In genomic region chr8:101786876-101787275, GRCm38 (mm10) we compare ENCODE assay signal across 17 mouse cellular contexts.
DNase-seq lines count a peak whose midpoint lies in the region; ATAC-seq lines count a peak whose summit lies in the region.
"Had no signal": no experiment of that assay in that cellular context is flagged by ENCODE, and none has a peak within 500 bp of the region (broad histone marks: within the 10 kb centered on the region; RNA-seq: fewer than 3 reads in every experiment).

No protein-coding gene starts in this region.

- 0 out of 2 replicates have a peak, but pooled peaks have one; percentile 38 for ATAC-seq in hindbrain, embryonic 12.5 days (ENCODE audit: low FRiP score)
- ATAC-seq in hindbrain, embryonic 11.5 days (ENCODE audit: low FRiP score), result no peak
- ATAC-seq in midbrain, embryonic 14.5 days (ENCODE audit: low FRiP score, low TSS enrichment), result no peak
- ATAC-seq in midbrain, embryonic 13.5 days, result no peak
- ATAC-seq: forebrain, embryonic 13.5 days; forebrain, postnatal 0 days had no signal

- no peak for DNase-seq in hindbrain, embryonic 11.5 days (ENCODE audit: low spot score)
- DNase-seq in midbrain, embryonic 14.5 days, result peak; percentile 14
- DNase-seq in urinary bladder, postnatal 10 days (ENCODE audit: low spot score), result no peak
- DNase-seq: adrenal gland, adult 2 months; adrenal gland, postnatal 10 days; adrenal gland, postnatal 25 days; cerebellum, adult 11-12 months; cerebellum, adult 2 months; cerebellum, adult 9-10 months; cerebellum, postnatal 10 days; cerebellum, postnatal 25 days; forebrain, postnatal 0 days had no signal

- no peaks in the 10 kb centered on the region for H3K4me1 ChIP-seq in hindbrain, embryonic 12.5 days
- H3K4me1 ChIP-seq in hindbrain, embryonic 11.5 days (replicated peaks; ENCODE audit: control insufficient read depth, insufficient read depth, low read length), result no peaks in the 10 kb centered on the region
- H3K4me1 ChIP-seq in midbrain, embryonic 14.5 days (ENCODE audit: control insufficient read depth, insufficient read depth, low read length), result no peaks in the 10 kb centered on the region
- no peaks in the 10 kb centered on the region for H3K4me1 ChIP-seq in midbrain, embryonic 13.5 days (replicated peaks)
- H3K4me1 ChIP-seq: embryonic facial prominence, embryonic 10.5 days; embryonic facial prominence, embryonic 12.5 days; forebrain, embryonic 13.5 days had no signal

- no peak overlapping the region for H3K4me3 ChIP-seq in hindbrain, embryonic 12.5 days
- no peak overlapping the region for H3K4me3 ChIP-seq in hindbrain, embryonic 11.5 days (ENCODE audit: low read depth, low read length)
- H3K4me3 ChIP-seq in midbrain, embryonic 14.5 days (replicated peaks; ENCODE audit: low read depth, low read length), result no peak overlapping the region
- H3K4me3 ChIP-seq in midbrain, embryonic 13.5 days (replicated peaks), result no peak overlapping the region
- H3K4me3 ChIP-seq: embryonic facial prominence, embryonic 10.5 days; embryonic facial prominence, embryonic 12.5 days; forebrain, embryonic 13.5 days had no signal

- no peak overlapping the region for H3K9ac ChIP-seq in hindbrain, embryonic 12.5 days
- no peak overlapping the region for H3K9ac ChIP-seq in hindbrain, embryonic 11.5 days (ENCODE audit: low read depth, low read length)
- no peak overlapping the region for H3K9ac ChIP-seq in midbrain, embryonic 14.5 days (replicated peaks; ENCODE audit: low read length)
- H3K9ac ChIP-seq in midbrain, embryonic 13.5 days (replicated peaks), result no peak overlapping the region
- H3K9ac ChIP-seq: embryonic facial prominence, embryonic 12.5 days; forebrain, embryonic 13.5 days; forebrain, postnatal 0 days had no signal

- no peaks in the 10 kb centered on the region for H3K27me3 ChIP-seq in hindbrain, embryonic 12.5 days
- no peaks in the 10 kb centered on the region for H3K27me3 ChIP-seq in hindbrain, embryonic 11.5 days (ENCODE audit: control insufficient read depth, insufficient read depth, low read length)
- no peaks in the 10 kb centered on the region for H3K27me3 ChIP-seq in midbrain, embryonic 14.5 days (ENCODE audit: control insufficient read depth, insufficient read depth, low read length)
- no peaks in the 10 kb centered on the region for H3K27me3 ChIP-seq in midbrain, embryonic 13.5 days
- H3K27me3 ChIP-seq: embryonic facial prominence, embryonic 12.5 days; forebrain, embryonic 13.5 days had no signal

- H3K27ac ChIP-seq in hindbrain, embryonic 12.5 days, result no peak overlapping the region
- no peak overlapping the region for H3K27ac ChIP-seq in hindbrain, embryonic 11.5 days (ENCODE audit: low read depth, low read length)
- H3K27ac ChIP-seq in midbrain, embryonic 14.5 days (replicated peaks; ENCODE audit: low read depth, low read length), result no peak overlapping the region
- H3K27ac ChIP-seq in midbrain, embryonic 13.5 days, result no peak overlapping the region
- H3K27ac ChIP-seq: embryonic facial prominence, embryonic 10.5 days; embryonic facial prominence, embryonic 12.5 days; forebrain, embryonic 13.5 days had no signal

- no peak overlapping the region for H3K4me2 ChIP-seq in hindbrain, embryonic 12.5 days (replicated peaks)
- H3K4me2 ChIP-seq in hindbrain, embryonic 11.5 days (replicated peaks; ENCODE audit: low read depth, low read length), result no peak overlapping the region
- no peak overlapping the region for H3K4me2 ChIP-seq in midbrain, embryonic 14.5 days (ENCODE audit: low read length)
- no peak overlapping the region for H3K4me2 ChIP-seq in midbrain, embryonic 13.5 days (replicated peaks)
- H3K4me2 ChIP-seq: embryonic facial prominence, embryonic 12.5 days; forebrain, embryonic 13.5 days had no signal

- no peaks in the 10 kb centered on the region for H3K36me3 ChIP-seq in hindbrain, embryonic 12.5 days
- H3K36me3 ChIP-seq in hindbrain, embryonic 11.5 days (ENCODE audit: control insufficient read depth, insufficient read depth, low read length), result no peaks in the 10 kb centered on the region
- H3K36me3 ChIP-seq in midbrain, embryonic 14.5 days (ENCODE audit: control insufficient read depth, insufficient read depth, low read length), result no peaks in the 10 kb centered on the region
- no peaks in the 10 kb centered on the region for H3K36me3 ChIP-seq in midbrain, embryonic 13.5 days
- H3K36me3 ChIP-seq: embryonic facial prominence, embryonic 10.5 days; embryonic facial prominence, embryonic 12.5 days had no signal

- no peaks in the 10 kb centered on the region for H3K9me3 ChIP-seq in hindbrain, embryonic 12.5 days (replicated peaks)
- H3K9me3 ChIP-seq in hindbrain, embryonic 11.5 days (ENCODE audit: control insufficient read depth, low read length), result no peaks in the 10 kb centered on the region
- no peaks in the 10 kb centered on the region for H3K9me3 ChIP-seq in midbrain, embryonic 14.5 days (ENCODE audit: control insufficient read depth, low read length)
- no peaks in the 10 kb centered on the region for H3K9me3 ChIP-seq in midbrain, embryonic 13.5 days
- H3K9me3 ChIP-seq: embryonic facial prominence, embryonic 10.5 days; embryonic facial prominence, embryonic 12.5 days; forebrain, embryonic 13.5 days had no signal
